Mouse (Mus musculus) v-Abl transformed pro-B cells (cell line): ENCODE results near the gene Iqck.

Experiments used
- in situ Hi-C, 2 experiments: fragments of 400-800 bp; cut with MboI; formaldehyde crosslinking; loops; one replicate each; pipeline ENCODE4 v1.15.1; 2025; ENCODE audit not compliant: unreplicated experiment in 2 of 2

The Iqck gene

GRCm38 (mm10) chr7:118850676-118851290 is 4.8 kb upstream of the Iqck start:
- in situ Hi-C loops, result no loop called here

GRCm38 (mm10) chr7:118851571-118851970 is 4.0 kb upstream of the Iqck start:
- in situ Hi-C loops, result no loop called here

- in situ Hi-C loops, result no loop called here
Measured at GRCm38 (mm10) chr7:118852611-118853010, 2.9 kb upstream of the Iqck start.

- in situ Hi-C loops, result no loop called here
Measured at GRCm38 (mm10) chr7:118854606-118855005, 946 bp upstream of the Iqck start.

- in situ Hi-C loops, result no loop called here
Measured at GRCm38 (mm10) chr7:118855877-118856304, 339 bp downstream of the Iqck start, which contains the start of gene Knop1. Knop1 (minus strand) TSS chr7:118856254.

GRCm38 (mm10) chr7:118858640-118859039 is 3.1 kb downstream of the Iqck start:
- in situ Hi-C loops, result no loop called here

GRCm38 (mm10) chr7:118865362-118865761 is 9.8 kb downstream of the Iqck start:
- in situ Hi-C loops, result no loop called here

GRCm38 (mm10) chr7:118879466-118880029 is 24.0 kb downstream of the Iqck start:
- in situ Hi-C loops, result no loop called here

GRCm38 (mm10) chr7:118883957-118884356 is 28.4 kb downstream of the Iqck start:
- in situ Hi-C loops, result no loop called here

GRCm38 (mm10) chr7:118884969-118885368 is 29.4 kb downstream of the Iqck start:
- in situ Hi-C loops, result no loop called here

GRCm38 (mm10) chr7:118887303-118888055 is 31.9 kb downstream of the Iqck start:
- in situ Hi-C loops, result no loop called here

- in situ Hi-C loops, result no loop called here
Measured at GRCm38 (mm10) chr7:118889046-118889680, 33.6 kb downstream of the Iqck start.

GRCm38 (mm10) chr7:118895469-118896450 is 40.2 kb downstream of the Iqck start:
- in situ Hi-C loops, result no loop called here

GRCm38 (mm10) chr7:118898063-118898462 is 42.5 kb downstream of the Iqck start:
- in situ Hi-C loops, result no loop called here

GRCm38 (mm10) chr7:118900090-118900489 is 44.5 kb downstream of the Iqck start:
- in situ Hi-C loops, result no loop called here

GRCm38 (mm10) chr7:118902944-118903343 is 47.4 kb downstream of the Iqck start:
- in situ Hi-C loops, result no loop called here

GRCm38 (mm10) chr7:118903879-118904278 is 48.3 kb downstream of the Iqck start:
- in situ Hi-C loops, result no loop called here

GRCm38 (mm10) chr7:118904530-118904929 is 49.0 kb downstream of the Iqck start:
- in situ Hi-C loops, result no loop called here

GRCm38 (mm10) chr7:118908961-118909515 is 53.5 kb downstream of the Iqck start:
- in situ Hi-C loops, result no loop called here

GRCm38 (mm10) chr7:118910464-118910863 is 54.9 kb downstream of the Iqck start:
- in situ Hi-C loops, result no loop called here
